Mouse (Mus musculus) thymus, postnatal 14 days (tissue): ENCODE data around the gene Dnaic1.

ENCODE experiments used
- DNase-seq: peaks from one replicate; pipeline ENCODE4 v3.0.0; 2021

The Dnaic1 gene

DNA sequence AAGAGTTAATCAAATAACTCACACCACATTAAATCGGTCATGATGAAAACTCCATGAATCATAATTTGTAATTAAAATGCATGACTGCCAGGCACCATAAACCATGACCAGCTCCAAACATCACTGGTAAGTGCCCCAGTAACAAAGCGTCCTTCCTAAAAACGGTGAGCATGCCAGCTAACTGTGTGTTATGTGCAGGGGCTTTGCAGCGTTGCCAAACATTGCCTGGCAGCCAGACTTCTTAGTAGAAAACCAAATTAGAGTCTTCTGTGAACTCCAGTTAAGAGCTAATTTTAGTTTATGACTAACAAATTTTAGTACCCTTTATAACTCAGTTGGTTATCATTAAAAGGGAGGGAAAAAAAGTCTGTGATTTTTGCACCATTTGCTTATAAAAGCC, 3.9 kb downstream of the Dnaic1 start:
- DNase-seq = no peak

DNA sequence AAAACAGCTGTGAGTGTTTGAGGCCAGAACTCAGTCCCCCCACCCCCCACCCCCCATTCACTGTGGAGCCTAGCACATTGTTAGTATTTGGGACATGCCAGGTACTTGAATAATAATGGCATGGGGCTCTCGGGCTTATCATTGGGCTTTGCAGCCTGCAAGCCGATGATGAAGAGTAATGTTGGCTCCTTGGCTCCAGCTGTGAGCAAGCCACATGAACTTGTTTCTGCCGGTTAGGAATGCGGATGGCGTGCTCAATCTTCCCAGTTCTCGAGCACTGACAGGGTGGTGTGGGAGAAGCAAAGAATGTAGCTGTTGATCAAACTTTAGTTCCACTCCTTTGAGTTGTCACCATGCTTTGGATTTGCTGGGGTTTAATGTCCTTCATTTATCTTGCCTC, 6.3 kb downstream of the Dnaic1 start:
- no peak for DNase-seq

- DNase-seq = no peak
Measured at GRCm38 (mm10) chr4:41583353-41583752, 13.8 kb downstream of the Dnaic1 start.

DNA sequence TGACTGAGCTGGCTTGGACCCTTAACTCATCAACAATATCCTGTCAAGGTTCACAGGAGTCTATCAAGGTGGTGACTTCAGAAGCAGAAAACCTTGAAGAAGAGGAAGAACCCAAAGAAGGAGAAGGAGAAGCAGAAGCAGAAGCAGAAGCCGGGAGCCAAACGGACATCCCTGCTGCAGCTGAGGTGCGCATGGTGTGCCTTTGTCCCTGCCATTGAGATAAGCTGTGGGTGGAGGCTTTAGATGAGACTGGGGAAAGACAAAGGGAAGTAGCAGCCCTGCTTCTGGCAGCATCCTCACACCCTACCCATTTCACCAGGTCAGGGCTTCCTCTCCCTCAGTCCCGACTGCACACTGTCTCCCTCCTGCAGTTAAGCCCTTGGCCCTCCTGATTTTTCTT, 33.2 kb downstream of the Dnaic1 start:
- no peak for DNase-seq

- DNase-seq = no peak
Measured at GRCm38 (mm10) chr4:41604476-41605396, 35.2 kb downstream of the Dnaic1 start.

DNA sequence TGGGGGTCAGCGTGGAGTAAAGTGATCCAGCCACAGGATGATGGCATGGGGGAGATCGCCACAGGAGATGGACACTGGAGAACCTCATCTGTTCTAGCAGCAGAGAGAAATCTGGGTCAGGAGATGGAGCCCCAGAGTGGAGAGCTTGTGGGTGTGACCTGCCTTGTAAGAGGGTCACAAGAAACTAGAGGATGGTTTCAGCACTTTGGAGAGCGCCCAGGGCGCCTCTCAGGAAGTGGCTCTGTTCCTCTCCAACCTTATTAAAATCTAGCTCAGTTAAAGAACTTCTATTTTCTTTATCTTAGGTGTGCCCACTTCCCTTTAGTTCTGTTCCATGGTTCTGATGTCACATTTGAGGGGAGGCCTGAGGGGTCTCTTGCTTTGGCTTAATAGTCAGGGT, 37.2 kb downstream of the Dnaic1 start:
- peak; percentile 51 for DNase-seq

- DNase-seq = peak; percentile 56
Measured at GRCm38 (mm10) chr4:41609681-41610593, 40.4 kb downstream of the Dnaic1 start.

DNA sequence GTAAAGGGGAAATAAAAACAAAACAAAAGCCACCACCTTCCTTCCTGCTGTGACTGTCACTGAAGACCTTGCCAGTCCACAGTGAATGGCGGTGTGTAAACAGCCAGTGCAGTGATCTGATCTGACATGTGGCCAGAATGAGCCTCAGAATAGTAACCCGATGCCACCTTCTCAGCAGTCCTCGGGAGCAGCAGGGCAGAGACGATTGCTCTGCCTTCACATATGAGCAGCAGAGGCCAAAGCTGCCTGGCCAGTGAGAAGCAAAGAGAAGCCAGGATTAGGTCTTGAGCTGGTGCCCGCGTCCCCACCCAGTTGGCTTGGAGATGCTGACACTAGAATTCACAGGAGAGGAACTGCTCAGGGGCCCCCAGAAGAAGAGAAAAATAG, 41.0 kb downstream of the Dnaic1 start:
- DNase-seq = no peak

- no peak for DNase-seq
Measured at GRCm38 (mm10) chr4:41612166-41612565, 42.6 kb downstream of the Dnaic1 start.

- DNase-seq = peak; percentile 69
Measured at GRCm38 (mm10) chr4:41614156-41614555, 44.6 kb downstream of the Dnaic1 start.

- DNase-seq = no peak
Measured at GRCm38 (mm10) chr4:41615661-41616599, 46.4 kb downstream of the Dnaic1 start.

DNA sequence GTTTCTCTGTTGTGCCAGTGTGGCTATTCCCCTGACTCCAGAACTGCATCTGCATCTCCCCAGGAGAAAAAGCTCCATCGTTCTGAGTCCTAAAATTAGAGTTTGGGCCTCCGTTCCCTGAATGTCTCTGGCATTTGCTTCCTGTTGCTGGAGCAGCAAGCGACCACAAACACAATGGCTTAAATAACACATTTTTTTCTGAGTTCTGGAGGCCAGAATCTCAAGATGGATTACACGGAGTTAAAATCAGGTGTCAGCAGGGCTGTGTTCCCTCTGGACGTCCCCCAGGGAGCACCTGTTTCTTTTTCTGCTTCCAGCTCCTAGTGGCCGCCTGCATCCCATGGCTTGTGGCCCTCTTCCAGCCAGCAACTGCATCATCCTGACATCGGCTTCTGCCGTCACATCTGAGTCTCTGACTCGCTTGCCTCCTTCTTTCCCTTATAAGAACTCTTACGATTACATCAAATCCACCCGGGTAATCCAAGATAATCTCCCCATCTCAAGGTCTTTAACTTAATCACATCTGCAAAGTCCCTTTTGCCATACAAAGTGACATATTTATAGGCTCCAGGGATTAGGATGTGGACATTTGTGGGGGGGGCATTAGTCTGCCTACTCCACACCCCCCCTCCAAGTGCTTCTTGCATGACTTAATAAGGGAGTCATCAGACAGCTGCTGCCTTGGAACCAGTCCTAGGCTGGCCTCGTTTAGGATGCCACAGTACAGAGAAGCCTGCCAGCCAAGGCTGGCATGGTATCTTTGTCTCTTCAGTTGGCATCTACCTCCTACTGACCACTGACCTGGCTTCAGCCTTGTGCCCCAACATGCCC, 49.6 kb downstream of the Dnaic1 start:
- DNase-seq = no peak

DNA sequence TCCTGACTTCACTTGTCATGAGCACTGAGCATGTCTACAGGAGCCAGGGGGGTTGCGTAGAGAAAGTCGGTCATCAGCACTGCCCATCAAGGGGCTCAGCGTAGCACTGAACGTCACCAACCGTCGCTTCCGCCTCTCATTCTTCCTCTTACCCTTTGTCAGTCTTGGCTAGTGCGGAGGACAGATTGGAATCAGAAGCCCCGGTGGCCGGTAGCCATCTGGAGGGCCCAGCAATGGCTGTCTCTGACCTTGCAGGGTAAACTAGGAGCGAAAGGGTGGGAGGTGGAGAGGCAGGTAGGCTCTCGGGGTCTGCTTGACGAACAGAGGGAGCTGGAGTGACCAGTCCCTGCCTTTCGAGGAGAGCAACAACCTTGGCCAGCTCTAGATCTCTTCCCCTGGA, 52.5 kb downstream of the Dnaic1 start:
- no peak for DNase-seq

DNA sequence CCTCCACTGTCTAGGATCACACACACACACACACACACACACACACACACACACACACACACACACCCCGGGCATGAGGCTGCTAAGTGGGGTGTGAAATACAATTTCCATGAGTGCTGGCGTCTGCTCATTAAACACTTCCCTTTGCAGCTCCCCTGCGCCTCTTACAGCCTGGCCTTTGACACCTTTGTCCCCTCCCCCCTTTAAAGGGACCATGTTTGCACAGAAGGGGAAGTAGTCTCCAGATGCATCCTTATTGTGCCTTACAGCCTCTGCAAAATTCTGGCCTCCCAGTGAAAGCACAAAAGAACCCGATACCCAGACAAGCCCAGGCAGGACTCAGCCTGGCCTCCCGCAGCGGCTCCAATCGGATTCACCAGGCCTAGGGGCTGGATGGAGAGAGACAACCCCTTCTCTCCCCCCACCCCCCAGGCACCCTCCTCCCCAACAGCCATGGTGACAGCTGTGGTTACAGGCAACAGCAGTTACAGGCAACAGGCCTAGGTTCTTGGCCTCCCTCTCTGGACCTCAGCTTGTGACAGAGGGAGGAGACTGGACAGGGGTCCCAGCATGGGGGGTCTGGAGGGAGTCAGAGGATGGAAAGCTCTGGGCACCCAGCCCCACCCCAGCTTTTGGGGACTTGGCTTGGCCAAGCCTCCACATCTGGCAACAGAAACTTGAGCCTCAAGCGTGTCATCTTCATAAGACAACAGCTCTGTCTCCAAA, 58.8 kb downstream of the Dnaic1 start:
- DNase-seq = no peak

DNA sequence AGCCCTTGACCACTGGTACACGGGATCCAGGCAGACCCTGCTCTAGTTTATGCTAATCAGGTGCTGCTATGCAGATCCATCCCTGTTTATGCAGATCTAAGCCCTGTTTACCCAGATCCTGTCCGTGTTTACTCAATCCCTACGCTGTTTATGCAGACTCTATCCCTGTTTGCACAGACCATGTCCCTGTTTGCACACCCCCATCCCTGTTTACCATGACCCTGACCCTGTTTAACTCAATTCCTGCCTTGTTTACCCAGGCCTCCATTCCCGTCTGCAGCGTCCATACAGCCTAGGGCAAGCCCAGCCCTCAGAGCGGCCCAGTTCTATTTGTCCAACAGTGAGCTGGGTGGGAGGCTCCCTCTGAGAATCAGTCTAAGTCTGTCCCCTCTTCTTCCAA, 60.6 kb downstream of the Dnaic1 start:
- DNase-seq = no peak

DNA sequence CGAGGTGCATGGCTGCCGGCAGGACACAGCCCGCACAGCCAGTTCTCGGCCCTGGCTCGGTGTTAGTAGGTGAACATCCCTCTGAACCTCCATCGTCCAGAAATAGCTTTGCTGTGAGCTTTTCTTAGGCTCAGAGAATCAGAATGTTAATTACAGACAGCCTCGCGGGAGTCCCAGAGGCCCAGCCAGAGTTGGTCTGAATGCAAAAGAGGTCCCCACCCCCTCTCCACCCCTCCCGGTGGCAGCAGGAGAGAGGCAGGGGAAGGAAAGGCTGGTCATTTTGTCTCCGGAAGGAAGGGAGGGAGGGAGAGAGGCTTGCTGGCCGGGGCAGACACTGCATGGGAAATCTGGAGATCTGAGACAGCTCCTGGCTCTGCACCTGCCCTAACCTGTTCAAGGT, 61.8 kb downstream of the Dnaic1 start:
- no peak for DNase-seq

GRCm38 (mm10) chr4:41633001-41633400, 63.4 kb downstream of the Dnaic1 start:
- no peak for DNase-seq

- no peak for DNase-seq
Measured at GRCm38 (mm10) chr4:41634631-41635030, 65.1 kb downstream of the Dnaic1 start.

GRCm38 (mm10) chr4:41635224-41635623, 65.6 kb downstream of the Dnaic1 start:
- DNase-seq = no peak

DNA sequence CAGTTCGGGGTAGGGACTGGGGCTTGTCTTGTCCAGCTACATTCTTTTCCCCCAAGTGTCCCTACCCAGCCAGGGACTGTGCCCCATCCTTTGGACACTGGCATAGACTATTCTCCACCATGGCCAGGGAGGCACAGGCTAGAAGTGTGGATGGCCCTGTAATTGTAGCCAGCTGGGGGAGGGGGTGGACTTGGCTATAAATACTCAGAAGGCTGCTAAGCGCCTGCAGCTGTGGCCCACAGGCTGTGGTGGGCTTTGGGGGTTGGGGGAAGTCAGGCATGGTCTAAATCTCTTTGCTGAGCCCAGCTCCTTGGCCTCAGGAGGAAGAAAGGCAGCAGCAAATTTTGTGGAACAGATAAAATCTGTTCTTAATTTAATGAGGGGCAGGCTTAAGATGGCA, 66.3 kb downstream of the Dnaic1 start:
- DNase-seq = no peak

- no peak for DNase-seq
Measured at GRCm38 (mm10) chr4:41636366-41636765, 66.8 kb downstream of the Dnaic1 start.
